Mouse (Mus musculus) monocyte, adult 5-6 weeks (primary cell): ENCODE results near the gene Rnase4. TPM values are rescaled to one million over a fixed set of nuclear protein-coding genes. Genes with fewer than 3 reads are reported as not detected.

Source experiments
- ATAC-seq: fragments of 153-309, 156-312 bp; replicated peaks from 2 replicates; pipeline ENCODE4 v1.8.0; 2017; ENCODE audit warnings: mild to moderate bottlenecking; ENCODE audit not compliant: low TSS enrichment, insufficient number of reproducible peaks, severe bottlenecking, poor library complexity, low FRiP score
- total RNA-seq: library from RNA; stranded (forward); fragments of 200-1000, 200-491, 200-594 nt; gene quantifications from 3 replicates; pipeline ENCODE4 v1.2.3, GENCODE M21; 2017

The Rnase4 gene
- total RNA-seq, 1 experiment from 2014 or later, result 14.1 TPM

DNA sequence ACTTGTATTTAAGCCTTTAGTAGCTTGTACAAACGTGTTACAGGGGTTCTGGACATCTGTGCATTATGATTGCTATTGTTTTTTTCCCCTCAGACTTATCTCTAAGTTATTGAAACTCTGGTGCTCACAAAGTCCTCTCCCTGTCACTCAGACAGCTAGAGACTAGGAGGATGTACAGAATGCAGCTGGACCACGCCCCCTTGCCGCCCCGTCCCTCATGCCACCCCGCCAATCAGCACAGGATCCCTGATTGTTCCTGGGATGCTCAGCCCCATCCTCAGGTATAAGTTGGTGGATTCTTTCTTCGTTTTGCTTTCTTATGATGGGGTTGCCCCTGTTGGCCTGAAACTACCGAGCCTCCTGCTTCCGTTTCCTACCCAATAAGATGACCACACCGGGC is 22.6 kb downstream of the Rnase4 start:
- no peak for ATAC-seq

DNA sequence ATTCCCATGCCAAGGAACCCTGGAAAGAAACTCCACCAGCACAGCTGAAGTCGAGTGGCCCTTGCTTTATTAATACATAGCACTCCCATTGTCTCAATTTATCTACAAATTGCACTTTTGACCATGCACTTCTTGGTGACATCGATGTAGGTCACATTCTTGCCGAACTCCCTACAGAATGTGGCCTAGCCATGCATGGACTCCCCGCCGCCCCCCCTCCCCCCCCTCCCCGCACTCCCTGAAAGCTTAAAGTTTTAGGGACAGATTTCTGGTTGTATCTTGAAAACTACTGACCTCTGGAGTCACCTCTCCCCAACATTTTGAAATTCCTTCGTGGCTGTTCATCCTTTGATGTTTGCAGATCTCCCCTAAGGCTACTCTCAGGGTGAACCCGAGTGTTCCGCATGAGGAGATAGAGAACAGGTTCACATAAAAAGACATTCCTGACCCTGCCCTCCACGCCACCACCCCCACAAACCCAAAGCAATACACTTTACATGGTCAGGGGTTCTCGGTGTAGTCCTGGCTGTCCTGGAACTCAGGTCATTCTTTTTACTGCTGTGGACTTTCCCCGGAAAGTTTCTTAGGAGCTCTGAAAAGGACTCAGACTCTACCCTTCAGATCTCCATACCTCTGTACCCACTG is 23.2 kb downstream of the Rnase4 start, which contains the start of gene Eddm3b:
TSS of gene Eddm3b (plus strand) at position 511 of the 645 bp plus-strand sequence.
- no peak for ATAC-seq

DNA sequence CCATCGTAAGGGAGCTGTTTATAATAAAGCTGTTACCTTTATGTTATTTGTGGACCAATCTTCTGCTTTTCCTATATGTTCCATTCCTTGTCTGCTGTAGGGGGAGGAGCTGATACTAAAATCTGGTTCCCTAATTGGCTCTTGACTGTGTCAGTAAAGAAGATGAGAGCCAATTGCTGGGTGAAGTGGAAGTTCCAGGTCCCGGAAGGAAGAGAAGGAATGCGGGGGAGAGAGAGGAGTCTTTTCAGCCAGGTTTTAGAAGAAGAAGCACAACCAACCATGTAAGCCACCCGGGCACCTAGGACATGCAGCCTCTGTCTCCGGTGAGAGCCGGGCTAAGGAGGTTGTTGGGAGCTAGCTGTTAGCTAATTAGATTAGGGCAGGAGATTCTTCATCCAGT is 34.8 kb downstream of the Rnase4 start:
- ATAC-seq, result no peak

DNA sequence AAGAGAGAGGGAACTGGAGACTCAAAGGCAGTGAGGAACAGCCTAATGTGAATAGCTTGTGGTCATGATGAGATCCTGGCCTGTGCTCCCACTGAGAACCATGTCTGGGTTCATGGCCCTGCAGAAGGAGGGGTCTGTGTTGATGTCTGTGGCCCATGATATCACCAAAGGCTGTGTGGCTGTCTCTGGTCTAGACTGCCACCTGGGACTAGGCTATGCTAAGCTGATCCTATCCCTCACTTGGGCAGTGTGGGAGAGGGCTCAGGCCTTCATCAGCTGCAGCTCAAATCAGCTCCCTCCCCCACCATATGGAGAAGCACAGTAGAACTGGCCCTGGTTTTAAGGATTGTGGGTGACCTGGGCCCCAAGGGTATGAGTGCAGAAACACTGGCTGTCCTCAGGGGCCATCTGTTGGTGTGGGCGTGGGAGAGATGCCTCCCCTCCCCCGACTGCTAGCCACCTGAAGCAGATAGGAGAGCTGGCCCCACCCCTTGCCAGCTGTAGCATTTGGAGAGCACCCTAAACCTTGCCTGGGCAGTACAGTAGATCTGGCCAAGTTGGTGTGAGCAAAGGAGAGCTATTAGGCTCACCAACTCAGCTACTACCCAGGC is 36.9 kb downstream of the Rnase4 start:
- ATAC-seq, result no peak

DNA sequence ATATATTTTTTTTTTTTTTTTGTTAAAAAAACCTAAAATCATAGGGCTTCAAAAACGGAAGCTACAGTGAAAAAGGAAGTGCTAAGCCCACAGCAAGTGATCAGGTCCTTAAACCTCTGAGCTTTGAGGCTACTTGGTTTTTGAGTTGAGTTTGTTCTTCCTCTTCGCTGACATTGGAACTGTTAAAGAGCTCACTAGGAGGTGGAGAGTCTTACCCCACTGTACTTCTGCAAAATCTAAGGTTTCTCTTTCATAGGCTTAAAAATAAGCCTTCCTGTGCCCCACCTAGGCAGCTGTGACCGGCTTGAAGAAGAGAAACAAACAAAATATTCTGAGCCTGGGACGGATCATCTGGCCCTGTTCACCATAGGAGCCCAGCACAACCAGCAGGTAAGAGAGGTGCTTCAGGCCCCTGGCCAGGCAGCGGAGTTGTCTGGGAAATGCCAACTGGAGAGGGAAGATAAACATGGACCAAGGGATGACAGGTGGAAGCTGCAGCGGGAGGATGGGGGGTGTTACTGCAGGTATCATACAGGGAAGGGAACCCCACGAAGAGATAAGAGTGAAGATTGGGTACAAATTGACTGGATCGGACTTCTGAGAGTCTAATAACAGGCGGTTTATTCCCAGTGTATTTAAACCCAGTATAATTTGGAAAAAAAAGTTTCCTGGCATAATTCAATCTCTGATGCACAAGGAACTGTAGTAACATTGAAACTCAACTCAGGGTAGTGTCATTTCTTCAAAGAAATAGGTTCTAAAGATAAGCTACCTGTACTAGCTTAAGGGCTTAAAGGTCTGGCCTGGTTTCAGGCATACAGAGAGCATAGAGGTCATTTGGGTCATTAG is 38.1 kb downstream of the Rnase4 start:
- peak; percentile 77 for ATAC-seq

DNA sequence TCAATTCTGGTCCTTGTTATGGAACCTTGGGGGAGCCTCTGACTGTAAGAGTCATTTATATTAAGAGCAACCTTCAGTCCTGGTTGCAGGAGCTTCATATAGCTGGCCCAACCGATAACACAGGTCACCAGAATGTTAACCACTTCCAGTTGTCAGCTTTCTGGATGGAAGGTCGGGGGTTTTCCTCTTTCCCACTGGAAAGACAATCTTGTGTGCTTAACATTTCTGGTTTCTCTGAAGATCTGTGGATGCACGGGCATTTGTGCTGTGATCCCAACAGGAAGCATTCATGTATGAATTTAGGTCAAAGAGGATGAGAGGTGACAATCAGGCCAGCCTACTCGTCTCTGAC is 38.7 kb downstream of the Rnase4 start:
- ATAC-seq, result no peak

DNA sequence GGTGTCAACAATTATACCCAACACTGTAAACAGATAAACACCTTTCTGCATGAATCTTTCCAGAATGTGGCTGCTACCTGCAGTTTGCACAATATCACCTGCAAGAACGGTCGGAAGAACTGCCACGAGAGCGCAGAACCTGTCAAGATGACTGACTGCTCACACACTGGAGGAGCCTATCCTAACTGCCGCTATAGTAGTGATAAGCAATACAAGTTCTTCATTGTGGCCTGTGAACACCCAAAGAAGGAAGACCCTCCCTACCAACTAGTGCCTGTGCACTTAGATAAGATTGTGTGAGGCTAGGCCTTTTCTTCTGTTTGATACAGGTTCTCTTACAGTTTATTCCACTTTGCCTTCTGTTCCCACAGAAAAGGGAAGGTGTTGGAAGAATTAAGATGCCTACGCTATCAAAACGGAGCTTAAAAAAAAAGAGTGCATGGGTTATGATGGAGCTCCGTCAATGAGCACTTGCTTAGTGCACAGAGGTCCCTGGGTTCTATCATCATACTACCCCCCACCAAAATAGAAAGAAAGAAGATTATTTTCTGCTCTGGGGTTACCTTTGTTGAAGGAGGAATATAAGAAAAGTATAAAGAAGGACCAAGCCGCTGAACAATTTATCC is 39.6 kb downstream of the Rnase4 start:
- ATAC-seq, result no peak

DNA sequence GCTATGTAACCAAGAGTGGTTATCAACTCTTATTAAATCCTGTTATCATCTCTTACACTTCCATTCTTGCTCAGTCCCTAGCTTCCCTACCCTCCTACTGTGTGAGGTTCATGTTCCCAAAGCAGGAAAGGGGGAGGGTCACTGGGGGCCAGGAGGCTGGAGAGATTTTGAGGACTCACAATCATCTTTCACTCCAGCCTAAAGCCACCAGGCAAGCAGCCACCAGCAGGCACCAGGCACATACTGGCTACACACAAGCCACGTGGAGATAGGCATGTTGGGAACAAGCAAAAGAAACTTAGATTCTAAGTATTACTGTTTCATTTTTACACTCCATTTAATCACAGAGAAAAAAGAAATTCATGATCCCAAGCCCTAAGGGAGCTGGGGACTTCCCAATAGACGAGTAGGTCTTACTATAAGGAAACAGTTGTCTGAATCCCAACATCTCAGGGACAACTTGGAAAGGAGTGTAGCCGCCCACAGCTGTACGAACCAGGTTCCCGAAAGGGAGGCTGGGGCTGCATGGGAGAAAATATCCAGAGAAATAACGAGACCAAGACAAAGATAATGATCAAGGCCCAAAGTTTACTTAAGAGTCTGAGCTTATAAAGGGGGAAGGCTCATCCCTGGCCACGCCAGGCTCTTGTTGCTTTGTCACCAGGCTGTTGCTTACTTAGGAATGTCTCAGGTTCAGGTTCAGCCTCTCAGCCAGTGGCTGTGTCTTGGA is 40.4 kb downstream of the Rnase4 start:
- no peak for ATAC-seq

DNA sequence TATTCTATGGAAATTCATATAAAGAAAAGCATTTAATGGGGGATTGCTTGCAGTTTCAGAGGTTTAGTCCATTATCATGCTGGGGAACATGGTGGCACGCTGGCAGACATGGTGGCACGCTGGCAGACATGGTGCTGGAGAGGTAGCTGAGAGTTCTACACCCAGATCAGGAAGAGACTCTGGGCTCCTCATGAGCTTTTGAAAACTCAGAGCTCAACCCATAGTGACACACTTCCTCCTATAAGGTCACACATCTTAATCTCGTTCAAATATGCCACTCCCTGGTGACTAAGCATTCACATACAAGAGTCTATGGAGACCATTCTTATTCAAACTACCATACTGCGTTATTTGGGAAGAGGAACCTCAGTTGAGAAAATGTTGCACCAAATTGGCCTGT is 41.5 kb downstream of the Rnase4 start:
- ATAC-seq, result peak; percentile 86

DNA sequence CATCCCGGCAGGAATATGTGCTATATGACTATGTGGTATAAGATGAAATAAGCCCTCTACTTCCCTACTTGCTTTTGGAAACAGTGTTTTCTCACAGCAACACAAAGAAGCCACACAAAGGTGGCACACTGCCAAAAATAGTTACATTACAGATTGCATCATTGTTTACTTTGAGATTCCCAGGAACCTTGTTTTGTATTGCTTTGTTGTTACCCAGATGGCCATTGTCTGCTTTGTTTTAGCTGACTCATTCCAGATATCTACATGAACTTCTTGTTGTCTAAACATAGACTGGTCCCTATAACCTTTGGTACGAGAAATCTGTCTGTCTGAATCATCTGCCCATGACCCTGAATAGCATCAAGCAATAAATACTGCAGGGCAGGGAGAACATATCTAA is 49.5 kb downstream of the Rnase4 start:
- no peak; the same call in 1 of the 2 replicates for ATAC-seq

DNA sequence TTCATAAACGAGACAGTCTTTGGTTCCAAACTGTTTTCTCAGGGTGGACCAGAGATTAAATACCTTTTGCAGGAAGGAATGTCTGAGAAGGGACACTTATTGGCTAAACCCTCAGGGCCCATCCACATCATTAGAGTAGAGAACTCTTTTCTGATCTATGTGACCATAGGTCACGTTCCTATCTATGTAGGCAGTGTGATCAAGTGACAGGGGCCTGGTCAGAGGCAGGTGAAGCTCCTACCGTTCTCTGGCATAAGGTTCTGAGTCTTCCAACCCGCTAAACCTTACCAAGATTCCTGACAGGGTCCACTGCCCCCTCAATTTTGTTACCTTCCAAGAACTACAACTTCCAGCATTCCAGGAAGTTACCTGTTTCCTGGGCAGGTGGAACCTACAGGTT is 51.2 kb downstream of the Rnase4 start:
- no peak for ATAC-seq

DNA sequence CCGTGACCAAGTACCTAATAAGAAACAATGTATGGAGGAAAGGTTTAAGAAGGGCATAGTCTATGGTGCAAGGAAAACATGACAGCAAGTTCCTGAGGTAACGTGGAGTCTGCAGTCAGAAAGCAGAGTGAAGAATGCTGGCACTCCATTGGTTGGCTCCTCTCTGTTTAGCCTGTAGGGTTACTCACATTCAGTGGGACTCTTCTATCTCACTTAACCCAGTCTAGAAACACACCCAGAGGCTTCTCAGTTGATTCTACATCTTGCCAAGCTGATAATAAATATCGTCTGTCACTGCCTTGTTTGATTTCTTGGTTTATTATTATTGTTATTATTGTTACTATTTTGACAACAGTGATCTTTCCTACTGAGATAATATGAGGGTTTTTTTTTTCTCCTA is 51.7 kb downstream of the Rnase4 start:
- no peak for ATAC-seq

DNA sequence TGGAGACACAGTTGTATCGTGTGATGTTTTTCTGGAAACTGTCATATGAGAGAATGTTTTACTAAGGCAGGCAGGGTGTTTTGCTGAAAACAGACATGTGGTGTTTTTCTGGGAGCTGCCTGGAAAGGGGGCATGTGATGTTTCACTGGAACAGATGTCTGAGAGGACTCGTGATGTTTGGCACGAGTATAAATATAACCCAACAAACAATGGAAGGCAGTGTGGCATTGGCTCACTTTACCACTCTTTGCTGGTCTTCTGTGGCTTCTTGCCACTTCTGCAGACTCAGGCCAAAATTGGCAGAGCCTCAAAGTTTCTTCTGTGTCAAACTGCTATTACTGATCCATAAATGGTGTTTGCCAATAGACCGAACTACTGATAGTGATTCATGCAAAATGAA is 52.4 kb downstream of the Rnase4 start:
- no peak for ATAC-seq

DNA sequence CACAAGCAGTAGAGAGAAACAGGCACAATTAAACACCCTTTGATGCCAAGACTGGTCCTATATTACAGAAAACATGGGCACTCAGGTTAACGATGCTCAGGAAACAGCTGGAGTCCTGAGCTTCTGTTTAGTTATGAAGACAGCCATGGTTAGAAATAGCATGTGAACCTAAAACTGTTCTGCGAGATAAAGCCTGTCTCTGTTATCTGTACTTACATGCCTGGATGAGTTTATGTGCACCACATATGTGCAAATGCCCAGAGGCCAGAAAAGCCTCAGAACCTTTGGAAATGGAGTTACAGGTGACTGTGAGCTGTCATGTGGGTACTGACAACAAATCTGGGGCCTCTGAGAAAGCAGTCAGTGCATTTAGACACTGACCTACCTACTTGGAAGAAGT is 53.1 kb downstream of the Rnase4 start:
- ATAC-seq, result no peak

DNA sequence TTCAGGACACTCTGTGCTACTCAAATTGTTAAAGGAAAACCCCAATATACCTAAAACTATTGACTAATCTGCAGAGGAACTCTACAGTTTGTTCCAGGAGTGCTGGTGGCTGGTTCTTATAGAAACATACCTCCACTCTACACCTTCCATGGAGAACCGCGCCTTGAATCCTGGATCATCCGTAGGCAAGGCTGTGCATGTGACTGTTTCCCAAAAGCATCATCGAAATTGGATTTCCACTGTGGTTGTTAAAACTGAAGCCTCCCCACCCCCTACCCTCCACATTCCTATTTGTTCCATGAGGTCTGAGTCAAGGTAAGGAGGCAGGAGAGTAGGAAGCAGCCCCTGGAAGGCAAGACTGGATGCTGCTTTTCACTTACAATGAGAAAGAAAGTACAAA is 53.6 kb downstream of the Rnase4 start:
- ATAC-seq, result no peak

DNA sequence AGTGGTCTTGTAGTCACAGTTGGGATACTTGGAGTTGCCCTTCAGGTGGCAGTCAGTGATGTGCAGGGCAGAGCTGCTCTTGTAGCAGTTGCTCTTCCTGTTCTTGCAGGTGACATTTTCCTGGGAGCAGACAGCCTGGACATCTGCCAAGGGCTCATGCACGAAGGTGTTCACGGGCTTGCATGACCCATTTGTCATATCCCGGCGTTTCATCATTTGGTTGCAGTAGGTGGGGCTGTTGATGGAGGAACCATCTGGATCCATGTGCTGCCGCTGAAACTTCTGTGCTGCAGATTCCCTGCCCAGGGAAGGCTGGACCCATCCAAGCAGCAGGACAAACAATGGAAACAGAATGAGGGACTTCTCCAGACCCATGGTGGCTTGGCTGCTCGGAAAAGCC is 54.6 kb downstream of the Rnase4 start:
- no peak for ATAC-seq

DNA sequence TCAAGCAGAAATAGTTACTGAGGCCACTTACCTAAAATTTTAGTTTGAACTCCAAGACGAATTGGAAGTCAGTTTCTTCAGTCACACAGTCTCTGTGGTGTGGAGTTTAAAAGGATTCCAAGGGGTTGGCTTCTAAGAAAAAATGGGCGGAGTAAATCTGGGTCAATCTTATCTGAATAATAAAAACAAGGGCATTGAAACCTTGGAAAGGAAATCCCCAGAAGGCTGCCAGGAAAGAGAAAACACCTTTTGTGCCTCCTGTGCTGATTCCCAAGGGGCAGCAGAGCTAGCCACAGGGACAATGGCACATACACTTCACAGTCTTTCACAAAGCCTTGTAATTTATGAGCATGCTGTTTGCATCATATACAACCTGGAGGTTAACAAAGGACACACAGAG is 55.8 kb downstream of the Rnase4 start, which contains the start of gene Rnase1:
TSS of gene Rnase1 (minus strand) at position 101 of the 400 bp plus-strand sequence.
- no peak for ATAC-seq

DNA sequence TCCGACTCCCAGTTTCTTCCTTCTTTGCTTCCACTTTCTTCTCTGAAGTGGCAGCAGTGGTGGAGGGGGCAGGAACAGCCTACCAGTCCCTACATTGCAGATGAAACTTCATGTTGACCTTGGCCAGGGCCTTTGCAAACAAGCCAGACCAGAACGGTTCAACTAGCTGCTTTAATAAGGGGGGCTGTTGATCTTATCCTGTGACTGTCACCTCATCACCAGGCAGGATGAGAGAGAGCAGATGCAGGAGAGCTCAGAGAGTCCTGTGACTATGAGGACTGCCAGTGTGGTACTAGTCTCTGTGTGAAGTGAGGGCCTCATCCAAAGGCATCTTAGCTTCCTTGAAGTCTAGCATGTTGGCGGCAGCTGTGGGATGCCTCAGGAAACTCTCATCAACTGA is 57.1 kb downstream of the Rnase4 start:
- no peak for ATAC-seq

DNA sequence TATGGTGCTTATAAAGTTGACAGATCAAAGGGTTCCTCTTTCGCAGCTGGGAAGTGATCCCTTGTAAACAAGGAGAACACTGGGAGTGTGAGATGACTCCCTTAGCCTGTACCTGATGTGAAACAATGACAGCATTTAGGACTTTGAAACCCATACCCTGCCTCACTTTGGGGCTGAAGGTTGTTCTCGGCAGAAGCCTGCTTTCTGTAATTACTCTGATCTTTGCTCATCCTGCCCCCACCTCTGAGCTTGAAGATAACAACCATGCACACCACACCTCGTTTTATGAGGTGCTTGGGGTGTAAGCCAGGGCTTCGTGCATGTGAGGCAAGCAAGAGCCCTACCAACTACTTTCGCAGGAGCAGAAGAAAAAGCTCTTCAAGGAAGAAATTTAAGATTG is 58.3 kb downstream of the Rnase4 start:
- no peak for ATAC-seq
